Mouse (Mus musculus) heart, postnatal 36 days (tissue): ENCODE results near the gene Lnp1. TPM values are rescaled to one million over a fixed set of nuclear protein-coding genes. Genes with fewer than 3 reads are reported as not detected.

ENCODE experiments used
- total RNA-seq, 2 experiments: library from RNA; stranded (reverse); gene quantifications; 2 replicates each; pipeline ENCODE4 v1.2.3; 2021

Lnp1 gene
- total RNA-seq, 2 experiments from 2014 or later: not detected

Other genes with a start within 250 kb of the Lnp1 start
- 10 to 100 TPM; 46.7 to 48.7 TPM for gene Tfg, start 210.6 kb downstream of the Lnp1 start, total RNA-seq
- gene Adgrg7, start 132.2 kb downstream of the Lnp1 start, total RNA-seq: under 1 TPM in 1 of 2 experiments, not detected in 1; 0.08 TPM
- 1 to 10 TPM; 2.3 to 3.5 TPM for gene Tmem45a, start 41.9 kb downstream of the Lnp1 start, total RNA-seq
- gene Tmem45a2, start 143.3 kb upstream of the Lnp1 start, total RNA-seq: not detected
- gene Tomm70a, start 193.6 kb upstream of the Lnp1 start, total RNA-seq: 10 to 100 TPM; 41.2 to 41.3 TPM
- gene Nit2, start 239.3 kb upstream of the Lnp1 start, total RNA-seq: 10 to 100 TPM; 34.8 to 35.3 TPM